Mouse (Mus musculus) thymus, postnatal 36 days (tissue): ENCODE measurements around the gene Trhr2.

Experiments used
- DNase-seq, 2 experiments: peaks; one replicate each; pipeline ENCODE4 v3.0.0; 2022; ENCODE audit warnings: mixed read lengths in 2 of 2

Trhr2 gene

GRCm38 (mm10) chr8:122330446-122331133 lies 30.0 kb downstream of the Trhr2 start:
- DNase-seq: no peak

DNA sequence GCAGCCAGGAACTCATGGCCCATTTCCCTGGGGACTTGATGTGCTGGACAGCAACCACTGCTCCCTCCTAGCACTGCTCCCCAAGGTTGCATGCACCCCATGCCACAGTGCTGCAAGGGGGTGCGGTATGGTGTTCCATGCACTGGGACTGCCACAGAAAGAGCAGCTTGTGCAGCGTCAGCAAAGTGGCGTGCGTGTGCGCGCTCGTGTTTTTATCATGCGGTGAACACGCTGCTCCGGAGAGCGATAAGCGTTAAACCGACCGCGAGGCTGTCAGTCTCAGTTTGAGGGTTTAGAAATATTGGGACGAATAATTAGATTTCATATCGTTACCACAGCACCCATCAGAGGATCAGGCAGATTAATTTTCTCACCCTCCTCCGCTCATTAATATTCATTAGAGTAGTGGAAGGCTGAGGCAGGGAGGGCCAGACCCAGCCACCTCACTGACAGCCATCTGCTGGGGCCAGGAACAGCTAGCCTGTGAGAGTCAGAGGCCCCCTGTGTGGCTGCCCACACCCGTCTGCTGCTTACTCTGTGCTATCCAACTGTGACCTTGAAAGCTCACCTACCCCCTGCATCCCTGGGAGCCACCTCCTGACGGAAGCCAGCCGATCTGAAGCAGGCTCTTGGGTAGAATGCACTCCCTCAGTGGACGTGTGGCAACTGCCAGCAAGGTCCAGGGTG lies 30.9 kb downstream of the Trhr2 start:
- DNase-seq: no peak

GRCm38 (mm10) chr8:122329072-122329471 lies 31.5 kb downstream of the Trhr2 start:
- no peak for DNase-seq

- no peak for DNase-seq
Observed at GRCm38 (mm10) chr8:122326114-122326542, 34.4 kb downstream of the Trhr2 start.

- DNase-seq: no peak
Observed at GRCm38 (mm10) chr8:122325196-122325595, 35.4 kb downstream of the Trhr2 start.

DNA sequence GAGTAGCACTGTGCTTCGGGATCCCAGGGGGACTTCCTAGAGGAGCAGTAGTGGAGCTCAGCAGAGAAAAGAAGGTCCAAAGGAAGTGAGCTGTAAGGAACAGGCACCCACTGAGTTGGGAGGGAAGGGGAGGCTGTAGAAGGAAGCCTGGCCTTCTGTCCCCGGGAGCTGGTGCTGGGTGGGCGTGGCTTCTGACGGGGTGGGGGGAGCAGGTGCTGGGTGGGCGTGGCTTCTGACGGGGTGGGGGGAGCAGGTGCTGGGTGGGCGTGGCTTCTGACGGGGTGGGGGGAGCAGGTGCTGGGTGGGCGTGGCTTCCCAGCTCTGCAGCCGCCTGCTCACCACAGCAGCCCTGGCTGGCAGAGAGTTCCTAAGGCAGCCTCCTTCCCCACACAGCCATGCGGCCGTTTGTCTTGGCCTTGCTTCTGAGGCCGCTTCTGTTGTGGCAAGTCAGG lies 36.6 kb downstream of the Trhr2 start:
- peak; percentile 31 to 50 for DNase-seq

GRCm38 (mm10) chr8:122322792-122323191 lies 37.8 kb downstream of the Trhr2 start:
- no peak for DNase-seq

GRCm38 (mm10) chr8:122322126-122322525 lies 38.4 kb downstream of the Trhr2 start:
- no peak for DNase-seq

GRCm38 (mm10) chr8:122321455-122321921 lies 39.1 kb downstream of the Trhr2 start:
- DNase-seq: no peak

GRCm38 (mm10) chr8:122320541-122320940 lies 40.0 kb downstream of the Trhr2 start:
- no peak for DNase-seq

DNA sequence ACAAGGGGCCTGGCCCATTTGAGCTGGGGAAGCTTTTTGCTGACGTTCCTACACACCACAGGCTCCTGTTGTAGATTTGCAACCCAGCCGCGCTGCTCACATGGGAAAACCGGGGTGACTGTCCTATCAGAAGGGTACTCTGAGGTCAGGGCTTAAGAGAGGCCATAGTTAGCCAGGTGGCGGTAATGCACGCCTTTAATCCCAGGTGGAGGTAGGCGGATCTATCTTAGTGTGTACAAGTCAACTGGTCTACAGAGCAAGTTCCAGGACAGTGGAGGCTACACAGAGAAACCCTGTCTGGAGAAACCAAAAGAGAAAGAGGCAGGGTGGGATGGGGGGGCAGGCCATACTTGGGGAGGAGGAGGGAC lies 40.9 kb downstream of the Trhr2 start:
- no peak for DNase-seq

GRCm38 (mm10) chr8:122319045-122319707 lies 41.4 kb downstream of the Trhr2 start:
- no peak for DNase-seq

DNA sequence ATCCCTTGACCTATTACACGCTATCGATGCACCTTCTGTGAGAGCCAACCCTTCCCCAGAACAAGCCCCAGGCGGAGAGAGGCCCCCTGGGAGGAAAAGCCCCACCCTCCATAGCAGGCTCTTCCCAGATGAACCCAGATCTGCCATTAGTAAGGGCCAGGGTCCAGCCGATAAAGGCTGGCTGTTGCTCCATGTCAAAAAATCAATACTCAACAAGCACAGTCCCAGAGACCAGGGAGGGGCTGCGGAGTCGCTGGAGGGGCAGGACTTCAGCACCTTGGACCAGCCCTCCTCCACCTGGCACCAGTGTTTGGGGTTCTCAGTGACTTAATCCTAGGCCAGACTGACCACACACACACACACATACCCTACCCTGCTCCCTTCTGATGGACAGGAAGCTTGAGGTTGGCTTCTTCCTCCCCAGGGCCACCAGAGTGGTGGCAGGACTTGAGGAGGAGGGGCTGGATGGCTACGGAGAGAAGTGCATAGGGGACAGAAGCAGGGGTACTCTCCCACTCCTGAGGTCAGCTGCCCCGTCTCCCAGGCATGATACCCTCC lies 42.5 kb downstream of the Trhr2 start:
- DNase-seq: no peak

GRCm38 (mm10) chr8:122316402-122316801 lies 44.1 kb downstream of the Trhr2 start:
- no peak for DNase-seq

DNA sequence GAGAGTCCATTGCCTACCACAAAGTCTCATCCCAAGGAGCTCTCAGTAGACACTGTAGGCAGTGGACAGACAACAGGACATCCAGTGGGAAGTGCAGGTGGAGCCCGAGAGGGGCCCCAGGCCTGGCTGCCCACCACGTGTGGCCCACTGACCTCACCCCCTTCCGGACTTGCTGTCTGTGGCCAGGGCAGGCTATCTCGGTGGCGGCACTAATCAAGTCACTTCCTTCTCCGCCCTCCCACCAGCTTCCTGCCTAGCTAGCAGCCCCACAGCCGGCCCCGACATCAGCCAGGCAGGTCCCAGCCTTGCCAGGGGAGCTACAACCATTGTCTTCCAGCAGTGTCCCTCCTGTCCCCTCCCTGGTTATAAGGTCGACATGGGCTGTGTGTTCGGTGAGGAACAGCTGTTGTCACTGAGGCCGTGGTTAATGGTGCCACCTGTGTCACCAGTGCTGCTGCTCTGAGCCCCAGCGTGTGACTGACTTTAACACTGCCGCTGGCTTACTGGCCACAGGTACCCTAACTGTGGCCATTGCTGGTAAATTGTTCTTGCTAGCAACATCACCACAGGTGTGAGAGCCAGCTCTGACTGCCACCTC lies 45.5 kb downstream of the Trhr2 start:
- no peak for DNase-seq

DNA sequence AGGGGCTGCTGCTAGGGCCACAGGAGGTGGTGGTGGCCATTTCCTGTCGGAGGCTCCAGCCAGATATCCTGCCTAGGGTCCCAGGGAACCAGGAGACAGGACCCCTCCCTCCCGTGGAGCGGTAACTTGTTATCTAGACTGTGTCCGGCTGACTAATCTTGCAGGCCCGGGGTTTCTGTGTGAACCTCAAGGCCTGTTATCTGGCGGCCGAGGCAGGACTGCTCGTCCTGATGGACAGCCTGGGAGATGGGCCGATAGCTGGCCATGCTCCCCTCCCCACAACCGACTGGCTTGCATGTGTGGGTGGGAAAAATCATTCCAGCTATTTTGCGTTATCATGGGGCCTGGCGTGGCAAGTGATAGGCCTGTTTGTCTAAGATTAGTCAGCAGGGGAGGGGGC lies 47.2 kb downstream of the Trhr2 start:
- DNase-seq: no peak

- no peak for DNase-seq
Observed at GRCm38 (mm10) chr8:122312553-122312952, 48.0 kb downstream of the Trhr2 start.

GRCm38 (mm10) chr8:122311115-122311514 lies 49.4 kb downstream of the Trhr2 start:
- no peak for DNase-seq

GRCm38 (mm10) chr8:122309272-122309671 lies 51.3 kb downstream of the Trhr2 start:
- DNase-seq: no peak

GRCm38 (mm10) chr8:122307836-122308235 lies 52.7 kb downstream of the Trhr2 start:
- no peak for DNase-seq
